Comparison of ENCODE assay signal across 19 mouse cellular contexts in the genomic region with DNA sequence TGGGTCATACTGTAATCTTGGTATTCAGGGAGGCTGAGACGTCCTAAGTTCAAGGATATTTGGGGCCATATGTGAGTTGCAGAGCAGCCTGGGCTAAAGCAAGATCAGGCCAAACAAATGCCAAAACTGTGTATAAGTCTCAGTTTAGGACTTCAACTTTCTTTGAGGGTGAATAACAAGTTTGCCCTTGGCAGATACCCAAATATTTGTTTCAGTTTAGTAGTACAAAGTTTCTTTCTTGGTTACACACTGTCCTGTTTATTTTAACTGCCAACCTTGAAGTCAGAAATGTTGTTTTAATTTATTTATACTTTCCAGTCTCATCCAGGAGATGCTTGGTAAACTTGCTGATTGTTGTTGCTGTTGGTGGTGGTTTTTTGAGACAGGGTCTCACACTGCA. TPM values are rescaled to one million over a fixed set of nuclear protein-coding genes. Genes with fewer than 3 reads are reported as not detected.
"Had no signal": no experiment of that assay in that cellular context is flagged by ENCODE, and none has a peak within 500 bp of the region (broad histone marks: within the 10 kb centered on the region; RNA-seq: fewer than 3 reads in every experiment).

No protein-coding gene starts in this region.

- H3K9me3 ChIP-seq: limb, embryonic 10.5 days; limb, embryonic 13.5 days; liver, embryonic 15.5 days had no signal

- DNase-seq: kidney, adult 8-10 months; layer of hippocampus, adult 9-11 months; liver; lung, adult 2 months; lung, postnatal 14 days; lung, postnatal 4 days; midbrain, embryonic 14.5 days; thymus, adult 2 months; thymus, postnatal 14 days; thymus, postnatal 4 days had no signal

- H3K4me2 ChIP-seq: liver, embryonic 15.5 days; midbrain, embryonic 11.5 days had no signal

- ATAC-seq: intestine, postnatal 0 days had no signal

- H3K4me3 ChIP-seq: layer of hippocampus, adult 2 months; limb, embryonic 13.5 days; liver, embryonic 15.5 days had no signal

- H3K27ac ChIP-seq: kidney, postnatal 0 days; layer of hippocampus, adult 2 months; limb, embryonic 10.5 days; limb, embryonic 13.5 days; liver, embryonic 15.5 days had no signal

- H3K36me3 ChIP-seq: limb, embryonic 10.5 days; limb, embryonic 13.5 days; liver, embryonic 15.5 days had no signal

- H3K9ac ChIP-seq: limb, embryonic 13.5 days; liver, embryonic 15.5 days had no signal

RNA-seq across cellular contexts. Expression of gene Tstd1, which starts 17.3 kb away (rescaled TPM):
- total RNA-seq: megakaryocyte-erythroid progenitor cell, adult 5-6 weeks; midbrain, postnatal 0 days had no signal
